Mouse (Mus musculus) E14TG2a.4 (cell line): ENCODE measurements at regions not wholly inside any gene's neighbourhood (a gene's known extent, or its start where the extent isn't known, plus 50 kb on each side); places are given as distances from the start of the nearest gene placed in this dataset.

Source experiments
- CTCF ChIP-seq: conservative IDR thresholded peaks from 2 replicates; pipeline ENCODE4 v1.5.1; 2014; ENCODE audit warnings: low read length
- NANOG ChIP-seq: IDR thresholded peaks from 2 replicates; pipeline ENCODE4 v1.6.1; 2014; ENCODE audit warnings: borderline replicate concordance, low read length, mixed read lengths
- POU5F1 ChIP-seq: IDR thresholded peaks from 2 replicates; pipeline ENCODE4 v1.6.1; 2014; ENCODE audit warnings: low read length, borderline replicate concordance

GRCm38 (mm10) chr13:101534490-101534889 is 233.5 kb downstream of the Pik3r1 start:
- no peak for TF ChIP-seq CTCF
- no peak for TF ChIP-seq NANOG
- TF ChIP-seq POU5F1 = no peak
